Mouse (Mus musculus) large intestine, adult 2 months (tissue): ENCODE measurements around the gene Lrrc27. TPM values are rescaled to one million over a fixed set of nuclear protein-coding genes. Genes with fewer than 3 reads are reported as not detected.

ENCODE experiments used
- DNase-seq: peaks from one replicate; pipeline ENCODE4 v3.0.0-alpha.2; 2012; ENCODE audit warnings: low read depth, low spot score
- WGBS: fragments of 180-500 bp; shearing (Covaris S2); methylation state at CpG from one replicate; pipeline ENCODE4 v1.1.7; 2018; 5-methylcytosine and 5-hydroxymethylcytosine counted together
- polyA plus RNA-seq: library from polyadenylated mRNA; depleted of rRNA; stranded (reverse); fragments of >200 nt; gene quantifications from 2 replicates; pipeline ENCODE4 v1.2.3, GENCODE M21; 2012

The Lrrc27 gene
- polyA plus RNA-seq, 1 experiment = 1.0 TPM

GRCm38 (mm10) chr7:139211761-139212160 lies 1.0 kb upstream of the Lrrc27 start:
- DNase-seq = no peak
- whole genome bisulfite sequencing = 98% methylated on average over 6 of the region's 6 CpGs

- WGBS = 57% methylated on average over 3 of the region's 3 CpGs
- no peak for DNase-seq
Observed at GRCm38 (mm10) chr7:139213751-139214150, 963 bp downstream of the Lrrc27 start.

GRCm38 (mm10) chr7:139214160-139214559 lies 1.4 kb downstream of the Lrrc27 start:
- no peak for DNase-seq
- WGBS = 77% methylated on average over 3 of the region's 3 CpGs

- no peak for DNase-seq
- WGBS = 82% methylated on average over 14 of the region's 14 CpGs
Observed at GRCm38 (mm10) chr7:139214596-139215340, 2.0 kb downstream of the Lrrc27 start.

GRCm38 (mm10) chr7:139215516-139215915 lies 2.7 kb downstream of the Lrrc27 start:
- WGBS = 67% methylated on average over 1 of the region's 1 CpGs
- DNase-seq = no peak

- 88% methylated on average over 7 of the region's 7 CpGs for WGBS
- DNase-seq = no peak
Observed at GRCm38 (mm10) chr7:139215946-139216345, 3.2 kb downstream of the Lrrc27 start.

GRCm38 (mm10) chr7:139216464-139216863 lies 3.7 kb downstream of the Lrrc27 start:
- no peak for DNase-seq
- 87% methylated on average over 9 of the region's 9 CpGs for WGBS

GRCm38 (mm10) chr7:139217046-139217445 lies 4.3 kb downstream of the Lrrc27 start:
- no peak for DNase-seq

GRCm38 (mm10) chr7:139218641-139219415 lies 6.0 kb downstream of the Lrrc27 start:
- 48% methylated on average over 6 of the region's 6 CpGs for WGBS
- no peak for DNase-seq

More at GRCm38 (mm10) chr7:139217046-139217445, 4.3 kb downstream of the Lrrc27 start:
- 78% methylated on average over 7 of the region's 7 CpGs for WGBS

- WGBS = 72% methylated on average over 5 of the region's 5 CpGs
- no peak for DNase-seq
Observed at GRCm38 (mm10) chr7:139219486-139219885, 6.7 kb downstream of the Lrrc27 start.

- WGBS = 21% methylated on average over 2 of the region's 2 CpGs
- no peak for DNase-seq
Observed at GRCm38 (mm10) chr7:139220303-139220702, 7.5 kb downstream of the Lrrc27 start.

GRCm38 (mm10) chr7:139221072-139221471 lies 8.3 kb downstream of the Lrrc27 start:
- 70% methylated on average over 5 of the region's 5 CpGs for WGBS
- no peak for DNase-seq

GRCm38 (mm10) chr7:139221856-139222255 lies 9.1 kb downstream of the Lrrc27 start:
- no peak for DNase-seq
- 92% methylated on average over 2 of the region's 2 CpGs for WGBS

GRCm38 (mm10) chr7:139222341-139222740 lies 9.6 kb downstream of the Lrrc27 start:
- 81% methylated on average over 4 of the region's 4 CpGs for WGBS
- DNase-seq = no peak

GRCm38 (mm10) chr7:139224070-139224469 lies 11.3 kb downstream of the Lrrc27 start:
- WGBS = 71% methylated on average over 1 of the region's 1 CpGs
- no peak for DNase-seq

- WGBS = 51% methylated on average over 8 of the region's 8 CpGs
- DNase-seq = no peak
Observed at GRCm38 (mm10) chr7:139224725-139225124, 11.9 kb downstream of the Lrrc27 start.

GRCm38 (mm10) chr7:139226416-139226815 lies 13.6 kb downstream of the Lrrc27 start:
- no peak for DNase-seq
- 80% methylated on average over 7 of the region's 7 CpGs for WGBS

GRCm38 (mm10) chr7:139228447-139229171 lies 15.8 kb downstream of the Lrrc27 start:
- no peak for DNase-seq
- WGBS = 58% methylated on average over 6 of the region's 6 CpGs

GRCm38 (mm10) chr7:139229837-139230236 lies 17.0 kb downstream of the Lrrc27 start:
- WGBS = 77% methylated on average over 5 of the region's 5 CpGs
- no peak for DNase-seq

- 55% methylated on average over 12 of the region's 12 CpGs for WGBS
- DNase-seq = no peak
Observed at GRCm38 (mm10) chr7:139230241-139230640, 17.5 kb downstream of the Lrrc27 start.
